Mouse (Mus musculus) MEL (cell line): ENCODE measurements around the gene Crcp.

ENCODE experiments used
- CTCF ChIP-seq, 3 experiments: IDR thresholded peaks in 2 of 3; conservative IDR thresholded peaks in 1 of 3; 2 replicates each; pipeline ENCODE4 v1.5.1; 2011 to 2012; ENCODE audit warnings: low read length in 3 of 3, low read depth in 2 of 3, mild to moderate bottlenecking in 2 of 3, improper control_type of control experiment in 1 of 3, inconsistent platforms in 1 of 3, mixed read lengths in 1 of 3, moderate library complexity in 1 of 3; ENCODE audit not compliant: control insufficient read depth in 1 of 3, insufficient read depth in 1 of 3, poor library complexity in 1 of 3, severe bottlenecking in 1 of 3
- EP300 ChIP-seq, 2 experiments: IDR thresholded peaks; 2 replicates each; pipeline ENCODE4 v1.6.1; 2011; ENCODE audit warnings: improper control_type of control experiment in 2 of 2, low read length in 2 of 2, low read depth in 1 of 2, mild to moderate bottlenecking in 1 of 2
- MXI1 ChIP-seq: IDR thresholded peaks from 2 replicates; pipeline ENCODE4 v1.6.1; 2011; ENCODE audit warnings: mild to moderate bottlenecking, low read depth, low read length, improper control_type of control experiment
- TAL1 ChIP-seq: IDR thresholded peaks from 2 replicates; pipeline ENCODE4 v1.6.1; 2012; ENCODE audit warnings: mild to moderate bottlenecking, inconsistent platforms, low read length, moderate library complexity, mixed read lengths
- TCF12 ChIP-seq: IDR thresholded peaks from 2 replicates; pipeline ENCODE4 v1.6.1; 2014; ENCODE audit warnings: low read depth, mild to moderate bottlenecking, inconsistent platforms, low read length, improper control_type of control experiment, moderate library complexity
- ZC3H11A ChIP-seq: IDR thresholded peaks from 2 replicates; pipeline ENCODE4 v1.6.1; 2012; ENCODE audit warnings: low read depth, mild to moderate bottlenecking, inconsistent platforms, low read length, improper control_type of control experiment
- ZMIZ1 ChIP-seq: IDR thresholded peaks from 2 replicates; pipeline ENCODE4 v1.6.1; 2012; ENCODE audit warnings: low read depth, mild to moderate bottlenecking, inconsistent platforms, low read length, improper control_type of control experiment, moderate library complexity

- TF ChIP-seq MXI1 = no peak
- no peak for TF ChIP-seq TAL1
- TF ChIP-seq ZC3H11A = no peak
- no peak for TF ChIP-seq EP300 (IDR thresholded peaks at IDR 0.05; ENCODE audit: low read depth in 1 of 2, low read length in 2 of 2)
- no peak for TF ChIP-seq CTCF (IDR thresholded peaks at IDR 0.05 in 2 of 3, conservative IDR thresholded peaks at IDR 0.05 in 1 of 3; ENCODE audit: control insufficient read depth in 1 of 3, insufficient read depth in 1 of 3, low read depth in 2 of 3, low read length in 3 of 3, poor library complexity in 1 of 3, severe bottlenecking in 1 of 3)
- no peak for TF ChIP-seq TCF12
- no peak for TF ChIP-seq ZMIZ1
These were observed 21.3 kb downstream of the Crcp start for GRCm38 (mm10) chr5:130050416-130050815.
